Mouse (Mus musculus): Measurements from ENCODE around the gene Gnl3. TPM values are rescaled to one million over a fixed set of nuclear protein-coding genes. Genes with fewer than 3 reads are reported as not detected.
A peak's percentile ranks its signal among the peaks of the same experiment; 100 is the strongest.

The Gnl3 gene
- total and polyA plus RNA-seq, 3 experiments = 136 to 365 (median 321) TPM

GRCm38 (mm10) chr14:31011588-31011987 lies 7.4 kb downstream of the Gnl3 start:
- peaks cover 60 to 88% of the 10 kb centered on the region in 2 experiments for H3K36me3 ChIP-seq (replicated peaks in 1 of 2; ENCODE audit: control insufficient read depth in 1 of 2, insufficient read depth in 1 of 2, low read length in 1 of 2)
- H3K79me2 ChIP-seq (replicated peaks; ENCODE audit: control insufficient read depth, extremely low read depth, insufficient read depth, poor library complexity, severe bottlenecking) = peaks cover 20% of the 10 kb centered on the region
- no peak for DNase-seq (ENCODE audit: extremely low read depth)
- no peaks in the 10 kb centered on the region for H3K9me3 ChIP-seq (replicated peaks; ENCODE audit: low read length)
- no peak overlapping the region for H3K9ac ChIP-seq (ENCODE audit: insufficient read depth, low read depth)
- H3K4me3 ChIP-seq (replicated peaks in 1 of 3; ENCODE audit: low read depth in 2 of 3, low read length in 2 of 3, poor library complexity in 1 of 3) = no peak overlapping the region
- TF ChIP-seq JUN (IDR thresholded peaks at IDR 0.05; ENCODE audit: insufficient read depth, low read depth, low read length) (no peak), SIN3A (IDR thresholded peaks at IDR 0.05; ENCODE audit: low read length) (no peak), CHD2 (IDR thresholded peaks at IDR 0.05; ENCODE audit: low read length) (peak; percentile 9; the same call in 1 of the 2 replicates), ELF1 (IDR thresholded peaks at IDR 0.05; ENCODE audit: low read depth, low read length) (no peak), NELFE (IDR thresholded peaks at IDR 0.05; ENCODE audit: low read depth, low read length) (peak; percentile 36; the same call in 1 of the 2 replicates), POLR2AphosphoS2 (IDR thresholded peaks at IDR 0.05; ENCODE audit: low read depth, low read length) (peak; percentile 87), POLR2A (IDR thresholded peaks at IDR 0.05; ENCODE audit: low read depth, low read length) (peak; percentile 42; the same call in 1 of the 2 replicates), ZMIZ1 (IDR thresholded peaks at IDR 0.05; ENCODE audit: low read depth, low read length) (0 out of 2 replicates have a peak, but pooled peaks have one; percentile 2), TBP (conservative IDR thresholded peaks at IDR 0.05; ENCODE audit: low read depth, low read length) (no peak), IRF4 (IDR thresholded peaks at IDR 0.05; ENCODE audit: low read depth, low read length) (no peak)
- H3K4me1 ChIP-seq (ENCODE audit: control insufficient read depth in 1 of 2, insufficient read depth in 2 of 2) = peaks cover 7 to 27% of the 10 kb centered on the region in 2 experiments
- no peaks in the 10 kb centered on the region for H3K27me3 ChIP-seq (replicated peaks)
- in situ Hi-C loops (cut with MboI; ENCODE audit: low pct_ligation_motif_present, low pct_unique_long_range_greater_than_20kb, low sequenced_read_pairs) (no loop called here), dilution Hi-C loops (cut with MboI; ENCODE audit: extremely low pct_ligation_motif_present, extremely low pct_unique_long_range_greater_than_20kb, low sequenced_read_pairs) (no loop called here)
- H3K27ac ChIP-seq (ENCODE audit: insufficient read depth, low read depth) = no peak overlapping the region
- H3K4me2 ChIP-seq (ENCODE audit: insufficient read depth, low read depth, poor library complexity, severe bottlenecking) = no peak overlapping the region

GRCm38 (mm10) chr14:31006779-31007178 lies 12.2 kb downstream of the Gnl3 start:
- H3K36me3 ChIP-seq (replicated peaks in 1 of 2; ENCODE audit: control insufficient read depth in 1 of 2, insufficient read depth in 1 of 2, low read length in 1 of 2) = peaks cover 24 to 44% of the 10 kb centered on the region in 2 experiments

More at GRCm38 (mm10) chr14:31006779-31007178, 12.2 kb downstream of the Gnl3 start:
- Histone ChIP-seq H3K9me3 (replicated peaks; ENCODE audit: low read length) (no peaks in the 10 kb centered on the region), H3K4me1 (ENCODE audit: control insufficient read depth in 1 of 2, insufficient read depth in 2 of 2) (peaks cover 3 to 8% of the 10 kb centered on the region in 2 experiments), H3K4me3 (replicated peaks in 1 of 3; ENCODE audit: low read depth in 2 of 3, low read length in 2 of 3, poor library complexity in 1 of 3) (no peak overlapping the region), H3K4me2 (ENCODE audit: insufficient read depth, low read depth, poor library complexity, severe bottlenecking) (no peak overlapping the region), H3K9ac (ENCODE audit: insufficient read depth, low read depth) (no peak overlapping the region), H3K27me3 (replicated peaks) (no peaks in the 10 kb centered on the region), H3K79me2 (replicated peaks; ENCODE audit: control insufficient read depth, extremely low read depth, insufficient read depth, poor library complexity, severe bottlenecking) (peaks cover 3% of the 10 kb centered on the region; the same call in 1 of the 2 replicates), H3K27ac (ENCODE audit: insufficient read depth, low read depth) (no peak overlapping the region)
- in situ Hi-C loops (cut with MboI; ENCODE audit: low pct_ligation_motif_present, low pct_unique_long_range_greater_than_20kb, low sequenced_read_pairs) = no loop called here
- dilution Hi-C loops (cut with MboI; ENCODE audit: extremely low pct_ligation_motif_present, extremely low pct_unique_long_range_greater_than_20kb, low sequenced_read_pairs) = no loop called here
- TF ChIP-seq RAD21 (IDR thresholded peaks at IDR 0.05; ENCODE audit: low read depth, low read length) (no peak), USF1 (IDR thresholded peaks at IDR 0.05; ENCODE audit: low read depth, low read length) (no peak), JUND (conservative IDR thresholded peaks at IDR 0.05; ENCODE audit: low read depth, low read length) (no peak), MEF2A (IDR thresholded peaks at IDR 0.05; ENCODE audit: borderline replicate concordance, low read depth, low read length) (no peak), TBP (conservative IDR thresholded peaks at IDR 0.05; ENCODE audit: low read depth, low read length) (no peak), POLR2AphosphoS2 (IDR thresholded peaks at IDR 0.05; ENCODE audit: low read depth, low read length) (no peak), MXI1 (IDR thresholded peaks at IDR 0.05; ENCODE audit: low read depth, low read length) (no peak), ELF1 (IDR thresholded peaks at IDR 0.05; ENCODE audit: low read depth, low read length) (no peak), TCF12 (IDR thresholded peaks at IDR 0.05; ENCODE audit: low read depth, low read length) (no peak), MAFK (IDR thresholded peaks at IDR 0.05; ENCODE audit: insufficient replicate concordance, low read length) (no peak), CHD1 (IDR thresholded peaks at IDR 0.05; ENCODE audit: low read depth, low read length) (no peak), MYC (IDR thresholded peaks at IDR 0.05; ENCODE audit: low read depth, low read length) (no peak), NRF1 (IDR thresholded peaks at IDR 0.05; ENCODE audit: low read depth, low read length) (no peak), UBTF (IDR thresholded peaks at IDR 0.05; ENCODE audit: low read depth, low read length) (no peak), NELFE (IDR thresholded peaks at IDR 0.05; ENCODE audit: low read depth, low read length) (no peak), JUN (IDR thresholded peaks at IDR 0.05; ENCODE audit: insufficient read depth, low read depth, low read length) (no peak), POLR2A (IDR thresholded peaks at IDR 0.05; ENCODE audit: low read depth, low read length) (no peak), ZNF384 (IDR thresholded peaks at IDR 0.05; ENCODE audit: low read depth, low read length) (no peak), GABPA (IDR thresholded peaks at IDR 0.05; ENCODE audit: insufficient replicate concordance, low read depth, low read length) (no peak), ETS1 (conservative IDR thresholded peaks at IDR 0.05; ENCODE audit: low read depth, low read length) (no peak)
- no peak for DNase-seq (ENCODE audit: extremely low read depth)

Data from CH12.LX (cell line).